Mouse (Mus musculus): ENCODE results near the gene Vezf1.

Vezf1 gene

DNA sequence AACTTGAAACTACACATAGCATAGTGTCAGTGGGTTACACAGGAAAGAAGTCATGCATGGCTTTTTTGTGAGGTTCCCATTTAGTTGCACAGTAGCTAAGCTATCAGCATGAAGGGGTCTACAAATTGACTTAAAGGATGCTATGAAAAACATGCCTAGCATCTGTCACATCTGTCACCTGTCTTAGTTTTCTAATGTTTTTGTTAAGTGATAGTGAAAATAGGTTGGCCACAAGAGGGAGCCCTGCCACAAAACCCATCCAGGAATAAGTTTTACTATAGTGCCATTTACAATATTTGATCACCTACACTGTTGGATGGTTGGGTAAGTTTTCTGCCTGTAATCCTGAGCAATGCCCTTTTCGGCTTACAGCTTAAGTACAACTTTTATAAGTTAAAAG is 13.5 kb upstream of the Vezf1 start:
- DNase-seq, result peak; percentile 51

DNA sequence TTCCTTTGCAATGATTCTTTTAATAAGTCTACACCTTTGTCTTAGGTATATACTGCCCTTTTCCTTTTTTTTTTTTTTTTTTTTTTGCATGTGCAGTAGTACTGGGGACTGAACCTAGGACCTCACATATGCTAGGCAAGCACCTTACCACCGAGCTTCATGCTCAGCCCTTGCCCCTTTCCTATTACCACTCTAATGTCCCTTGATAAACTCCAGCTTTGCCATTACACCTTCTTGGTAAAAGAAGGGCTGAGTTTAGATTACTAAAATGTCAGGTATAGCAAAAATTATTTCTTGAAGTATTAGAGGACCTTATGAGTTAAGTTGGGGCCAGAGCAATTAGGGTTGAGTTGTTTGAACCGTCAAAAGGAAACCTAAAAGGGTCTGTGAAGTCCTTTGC is 12.3 kb upstream of the Vezf1 start:
- DNase-seq, result no peak

DNA sequence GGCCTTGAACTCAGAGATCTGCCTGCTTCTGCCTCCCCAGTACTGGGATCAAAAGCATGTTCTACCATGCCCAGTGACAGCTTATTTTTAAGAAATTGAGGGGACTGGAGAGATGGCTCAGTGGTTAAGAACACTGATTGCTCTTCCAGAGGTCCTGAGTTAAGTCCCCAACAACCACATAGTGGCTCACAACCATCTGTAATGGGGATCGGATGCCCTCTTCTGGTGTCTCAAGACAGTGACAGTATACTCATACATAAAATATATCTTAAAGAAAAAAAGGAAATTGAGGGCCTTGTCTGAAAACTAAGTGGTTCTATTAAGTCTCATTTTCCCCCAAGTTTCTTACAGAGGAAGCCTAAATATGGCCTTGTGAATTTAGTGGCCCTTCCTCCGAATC is 10.3 kb upstream of the Vezf1 start:
- no peak for DNase-seq

DNA sequence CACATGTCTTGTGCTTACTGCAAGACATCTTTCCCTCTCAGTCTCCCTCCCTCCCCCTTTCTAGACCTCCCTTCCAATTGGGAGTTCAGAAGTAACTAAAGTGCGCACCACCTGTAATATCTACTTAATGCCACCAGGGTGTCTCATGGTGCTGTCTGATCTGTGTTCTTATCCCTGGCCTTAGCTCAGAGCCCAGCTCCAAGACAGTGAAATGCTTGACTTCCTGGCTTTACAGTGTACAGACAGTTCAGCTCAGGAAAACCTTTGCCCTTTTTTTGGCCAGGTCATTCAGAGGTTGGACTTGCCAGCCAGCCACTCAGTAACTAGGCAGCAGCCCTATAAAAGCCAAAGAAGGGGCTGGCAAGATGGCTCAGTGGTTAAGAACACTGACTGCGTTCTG is 8.9 kb upstream of the Vezf1 start:
- DNase-seq, result peak; percentile 46

DNA sequence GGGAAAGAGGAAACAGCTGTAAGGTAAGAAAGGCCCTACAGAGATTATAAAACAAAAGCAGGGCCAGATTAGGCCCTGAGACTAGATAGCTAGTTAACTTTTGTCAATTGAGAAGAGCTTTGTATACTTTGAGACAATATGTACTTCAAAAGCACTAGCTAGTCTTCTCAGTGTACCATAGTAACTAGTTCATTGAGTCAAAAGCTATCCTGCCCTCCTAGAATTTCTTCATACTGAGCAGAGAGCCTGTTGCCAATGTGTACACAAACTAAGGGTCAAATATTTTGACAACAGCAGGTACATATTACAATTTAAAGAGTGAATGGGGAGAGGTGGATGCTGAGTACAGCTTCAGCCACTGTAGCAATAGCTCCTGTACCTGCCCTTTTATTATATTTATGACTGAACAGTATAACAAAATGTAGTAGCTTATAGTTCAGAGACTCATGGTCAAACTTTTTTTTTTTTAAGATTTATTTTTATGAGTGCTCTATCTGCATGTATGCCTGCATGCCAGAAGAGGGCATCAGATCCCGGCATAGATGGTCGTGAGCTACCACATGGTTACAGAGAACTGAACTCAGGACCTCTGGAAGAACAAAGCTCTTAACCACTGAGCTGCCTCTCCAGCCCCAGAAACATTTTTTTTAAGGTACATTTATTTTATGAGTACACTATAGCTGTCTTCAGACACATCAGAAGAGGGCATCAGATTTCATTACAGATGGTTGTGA is 6.0 kb upstream of the Vezf1 start:
- no peak for DNase-seq

DNA sequence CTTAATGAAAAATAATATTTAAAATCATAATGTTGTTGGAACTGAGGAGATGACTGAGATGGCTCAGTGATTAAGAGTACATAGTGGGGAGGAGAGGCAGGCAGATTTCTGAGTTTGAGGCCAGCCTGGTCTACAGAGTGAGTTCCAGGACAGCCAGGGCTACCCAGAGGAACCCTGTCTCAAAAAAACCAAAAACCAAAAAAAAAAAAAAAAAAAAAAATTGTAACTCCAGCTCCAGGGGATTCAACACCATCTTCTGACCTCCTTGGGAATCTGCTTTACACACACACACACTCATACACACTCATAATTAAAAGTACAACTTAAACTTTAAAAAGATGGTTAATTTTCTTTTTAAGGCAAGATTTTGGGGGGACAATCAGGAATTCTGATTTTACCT is 2.3 kb upstream of the Vezf1 start:
- no peak for DNase-seq

DNA sequence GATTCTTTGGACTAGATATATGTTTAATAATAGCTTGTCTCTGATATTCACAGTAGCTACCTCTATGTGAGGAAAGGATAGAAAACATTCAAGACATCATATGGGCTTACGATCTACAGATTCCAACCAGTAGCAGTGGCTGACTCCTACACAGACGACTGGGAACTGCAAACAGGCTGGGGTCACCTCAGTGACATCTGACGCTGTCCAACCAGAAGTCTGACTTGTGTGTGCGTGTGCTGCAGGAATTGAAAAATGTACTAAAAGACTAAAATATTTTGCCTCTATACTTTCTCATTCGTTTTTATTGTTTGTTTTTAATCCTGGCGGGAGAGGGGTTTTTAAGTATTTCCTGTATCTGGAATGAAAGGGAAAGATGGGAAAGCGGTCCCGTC is 891 bp upstream of the Vezf1 start:
- DNase-seq, result no peak

DNA sequence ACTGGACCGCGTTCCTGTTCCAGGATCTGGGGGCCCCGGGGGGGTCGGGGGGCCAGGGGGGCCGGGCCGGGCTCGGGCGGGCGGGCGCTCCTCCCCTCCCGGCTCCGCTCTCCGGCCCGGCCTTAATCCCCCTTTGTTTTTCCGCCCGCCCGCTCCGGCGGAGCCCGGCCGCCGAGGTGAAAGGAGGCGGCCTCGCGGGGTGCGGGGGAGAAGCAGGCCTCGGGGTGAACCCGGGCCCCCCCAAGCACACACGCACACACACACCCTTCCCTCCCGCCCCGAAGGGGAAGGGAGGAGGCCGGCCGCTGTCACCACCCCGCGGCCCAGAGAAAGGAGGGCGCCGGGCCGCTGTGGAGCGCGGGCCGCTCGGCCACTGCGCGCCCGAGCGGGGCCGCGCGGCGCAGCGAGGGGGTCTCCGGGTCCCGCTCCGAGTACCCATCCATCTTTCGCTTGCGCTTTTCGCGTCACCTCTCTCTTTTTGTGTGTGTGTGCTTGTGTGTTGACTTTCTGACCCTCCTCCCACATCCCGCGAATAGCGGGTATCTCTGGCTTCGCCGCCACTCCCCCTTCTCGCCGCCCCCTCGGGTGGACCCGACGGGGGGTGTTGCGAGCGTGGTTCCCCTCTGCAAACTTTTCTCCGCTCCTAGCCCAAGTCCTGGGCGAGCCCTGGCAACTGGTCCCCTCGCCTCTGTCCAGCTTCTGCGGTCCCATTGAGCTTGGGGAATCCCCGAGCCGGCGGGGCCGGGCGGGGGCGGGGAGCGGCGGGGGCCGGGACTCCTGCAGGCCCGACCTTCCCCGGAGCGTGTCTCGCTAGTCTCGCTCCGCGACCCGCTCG is 549 bp downstream of the Vezf1 start:
- DNase-seq, result peak; percentile 54

DNA sequence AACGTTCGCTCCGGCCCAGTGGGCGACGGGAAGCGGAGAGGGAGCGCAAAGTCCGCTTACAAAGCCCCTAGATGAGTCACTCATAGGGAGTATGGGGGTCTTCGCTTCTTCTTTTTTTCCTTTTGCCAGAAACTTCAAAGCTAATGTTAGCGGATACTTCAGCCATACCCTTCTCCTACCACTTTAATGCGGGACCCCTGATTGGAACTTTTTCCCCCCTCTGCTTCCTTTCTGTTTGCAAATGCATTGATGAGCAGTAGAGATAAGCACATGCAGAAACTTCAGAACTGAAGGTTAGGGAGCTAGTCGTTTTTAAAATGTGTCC is 1.1 kb downstream of the Vezf1 start:
- no peak for DNase-seq

DNA sequence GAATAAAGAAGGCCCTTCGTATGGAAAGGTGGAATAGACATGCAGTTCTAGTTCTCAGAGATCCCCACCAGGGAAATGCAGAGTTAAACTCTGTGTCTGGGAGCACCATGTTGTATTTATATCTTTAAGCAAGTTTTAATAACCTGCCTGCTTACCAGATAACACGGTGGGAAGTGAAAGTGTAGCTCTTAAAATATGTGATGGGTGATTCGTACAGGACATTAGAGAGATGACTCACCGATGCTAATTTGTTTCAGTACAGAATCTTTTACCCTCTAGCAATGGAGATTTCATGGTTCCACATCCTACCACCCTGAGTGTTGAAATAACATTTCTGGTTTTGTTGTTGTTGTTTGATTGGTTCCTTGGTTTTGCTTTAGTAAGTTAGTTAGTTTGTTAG is 2.3 kb downstream of the Vezf1 start:
- DNase-seq, result no peak

DNA sequence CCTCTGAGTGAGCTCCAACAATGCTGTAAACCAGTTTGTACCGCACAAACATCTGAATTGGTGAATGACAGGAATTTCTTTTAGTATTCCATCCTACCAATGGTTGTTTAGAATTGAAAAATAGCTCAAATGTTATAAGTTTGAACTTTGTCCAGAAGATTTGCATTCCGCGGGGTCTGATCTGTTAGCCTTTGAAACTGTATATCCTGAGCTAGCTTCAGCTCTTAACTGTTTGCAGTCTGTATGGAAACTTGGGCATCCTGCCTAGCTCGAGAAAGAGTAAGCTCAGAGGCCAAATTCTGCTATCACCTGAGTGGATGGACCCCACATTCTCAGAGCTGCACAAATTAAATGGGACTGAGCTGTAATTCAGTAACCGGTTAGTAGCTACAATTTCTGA is 3.0 kb downstream of the Vezf1 start:
- DNase-seq, result no peak

DNA sequence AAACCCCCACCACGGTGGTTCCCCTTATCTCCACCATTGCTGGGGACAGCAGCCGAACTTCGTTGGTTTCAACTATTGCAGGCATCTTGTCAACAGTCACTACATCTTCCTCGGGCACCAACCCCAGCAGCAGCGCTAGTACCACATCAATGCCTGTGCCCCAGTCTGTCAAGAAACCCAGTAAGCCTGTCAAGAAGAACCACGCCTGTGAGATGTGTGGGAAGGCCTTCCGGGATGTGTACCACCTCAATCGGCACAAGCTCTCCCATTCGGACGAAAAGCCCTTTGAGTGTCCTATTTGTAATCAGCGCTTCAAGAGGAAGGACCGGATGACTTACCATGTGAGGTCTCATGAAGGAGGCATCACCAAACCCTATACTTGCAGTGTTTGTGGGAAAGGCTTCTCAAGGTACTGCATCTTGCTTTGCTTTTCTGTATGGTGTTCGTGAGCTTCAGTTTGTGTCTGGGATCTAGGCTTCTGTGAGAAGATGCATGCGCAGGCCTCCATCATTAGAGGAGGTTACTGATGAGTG is 5.3 kb downstream of the Vezf1 start:
- no peak for DNase-seq

DNA sequence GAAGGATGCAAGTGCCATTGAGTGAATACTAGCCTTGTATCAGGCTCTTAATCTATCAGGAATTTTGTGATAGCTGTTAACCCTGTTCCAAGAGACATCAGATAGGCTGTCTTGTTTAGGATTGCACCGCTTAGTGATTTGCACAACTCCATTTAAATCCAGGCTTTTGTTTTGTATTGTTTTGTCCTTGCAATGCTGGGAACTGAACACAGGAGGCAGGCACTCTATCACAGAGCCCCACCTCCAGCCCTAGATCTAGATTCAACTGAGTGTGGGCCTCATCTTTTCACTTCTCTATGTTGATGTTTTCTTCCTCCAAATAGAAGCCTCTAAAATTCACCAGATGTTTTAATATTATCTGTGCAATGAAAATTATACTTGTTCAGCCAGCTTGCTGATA is 7.6 kb downstream of the Vezf1 start:
- no peak for DNase-seq

DNA sequence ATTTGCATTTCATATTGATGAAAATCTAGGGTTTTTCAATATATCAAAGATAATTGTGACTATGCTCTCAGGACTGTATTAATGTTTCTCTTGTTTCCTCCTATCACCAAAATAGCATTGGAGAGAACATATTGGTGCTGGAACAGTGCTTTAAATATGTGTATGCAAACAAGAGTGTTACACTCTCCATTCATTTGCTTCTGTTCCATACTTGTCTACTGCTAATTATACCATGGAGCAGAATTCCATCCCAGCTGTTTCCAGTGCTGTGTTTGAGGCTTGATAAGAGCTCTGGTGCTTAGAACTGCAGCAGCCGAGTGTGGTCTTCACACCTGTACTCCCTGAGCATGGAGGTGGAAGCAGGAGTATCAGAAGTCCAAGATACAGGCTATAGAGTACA is 8.3 kb downstream of the Vezf1 start:
- DNase-seq, result no peak

DNA sequence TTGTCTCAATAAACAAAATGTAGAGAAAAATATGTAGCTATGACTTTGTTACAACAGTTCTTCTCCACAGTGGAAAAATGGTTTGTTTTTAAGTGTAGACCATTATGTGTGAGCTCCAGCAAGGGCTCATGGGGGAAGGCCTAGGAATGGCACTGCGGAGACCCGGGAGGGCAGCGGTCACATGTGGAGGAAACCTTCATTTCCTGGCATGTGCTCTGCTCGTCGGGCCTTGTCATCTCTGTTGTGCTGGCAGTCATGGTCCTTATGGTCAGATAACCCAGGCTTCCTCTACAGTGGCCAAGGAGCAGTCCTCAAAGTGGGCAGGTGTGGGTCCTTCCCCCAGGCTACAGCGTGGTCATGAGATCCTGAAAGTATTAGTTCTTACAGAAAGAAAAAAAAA is 15.6 kb downstream of the Vezf1 start:
- no peak for DNase-seq

DNA sequence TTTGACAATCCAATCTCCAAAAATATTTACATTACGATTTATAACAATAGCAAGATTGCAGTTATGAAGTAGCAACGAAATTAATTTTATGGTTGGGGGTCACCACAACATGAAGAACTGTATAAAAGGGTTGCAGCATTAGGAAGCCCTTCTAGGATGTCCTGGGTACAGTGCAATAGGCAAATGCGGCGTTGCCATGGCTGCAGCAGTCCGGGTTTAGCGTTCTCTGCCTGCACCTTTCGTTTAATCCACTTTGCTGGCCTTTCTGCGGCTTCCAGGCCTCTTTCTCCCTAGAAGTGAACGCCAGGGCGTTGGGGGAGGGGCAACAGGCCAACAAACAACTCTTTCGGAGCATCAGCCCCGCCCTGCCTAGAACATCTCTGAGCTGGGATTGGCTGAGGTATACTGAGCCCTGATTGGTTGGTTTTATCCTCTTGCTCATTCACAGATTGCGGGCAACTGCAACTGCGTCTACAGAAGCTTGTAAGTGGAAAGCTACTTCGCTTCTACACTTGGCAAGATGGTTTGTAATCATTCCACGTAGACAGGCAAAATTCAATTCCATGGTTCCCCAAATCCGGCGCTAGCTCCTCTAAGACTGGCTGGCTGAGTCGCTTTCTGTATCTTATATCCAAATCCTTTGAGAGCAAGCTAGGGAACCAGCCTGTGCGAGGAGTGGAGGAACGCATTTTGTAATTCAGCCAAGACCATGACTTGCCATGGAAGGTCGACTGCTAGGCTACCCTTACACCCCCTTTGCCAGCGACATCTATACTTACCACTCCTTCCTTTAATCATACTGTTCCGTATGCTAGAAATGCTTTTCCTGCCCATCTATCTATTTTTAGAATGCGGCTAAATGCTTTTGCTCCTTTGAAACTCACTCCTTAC is 18.9 kb downstream of the Vezf1 start:
- DNase-seq, result peak; percentile 93

DNA sequence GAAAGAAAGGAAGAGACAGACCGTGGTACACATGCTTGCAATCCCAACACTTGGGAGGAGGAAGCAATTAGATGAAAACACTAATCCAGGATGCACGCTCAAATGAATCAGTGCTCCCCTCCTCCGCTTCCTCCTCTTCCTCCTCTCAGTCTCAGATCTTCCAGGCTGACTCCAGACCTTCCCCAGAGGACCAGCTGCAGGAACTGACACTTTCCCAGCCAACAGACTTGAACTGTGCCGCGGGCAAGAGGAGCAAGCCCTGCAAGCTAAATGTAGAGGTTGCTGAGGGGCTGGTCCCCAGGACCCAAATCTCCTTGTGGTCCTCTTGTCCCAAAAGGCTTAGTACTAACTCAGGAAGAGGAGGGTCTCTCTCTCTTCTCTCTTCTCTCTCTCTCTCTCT is 21.1 kb downstream of the Vezf1 start:
- no peak for DNase-seq

DNA sequence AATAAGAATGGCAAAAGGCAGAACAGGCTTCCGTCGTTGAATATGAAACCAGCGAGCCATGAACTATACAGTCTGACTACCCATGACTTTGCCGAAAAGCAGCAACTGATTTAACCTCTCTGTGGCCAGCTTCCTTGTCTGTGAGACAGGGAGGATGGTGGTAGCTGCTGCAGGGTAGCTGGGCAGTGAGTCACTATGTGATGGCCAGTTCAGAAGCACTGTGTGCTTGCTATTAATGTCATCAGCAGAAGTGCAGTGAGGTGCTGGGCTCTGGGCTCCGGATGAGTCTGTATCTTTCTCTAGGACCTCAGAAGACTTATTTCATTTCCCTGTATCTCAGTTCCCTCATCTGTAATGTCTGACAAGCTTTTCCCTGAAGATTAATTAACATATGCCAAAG is 22.2 kb downstream of the Vezf1 start:
- no peak for DNase-seq

DNA sequence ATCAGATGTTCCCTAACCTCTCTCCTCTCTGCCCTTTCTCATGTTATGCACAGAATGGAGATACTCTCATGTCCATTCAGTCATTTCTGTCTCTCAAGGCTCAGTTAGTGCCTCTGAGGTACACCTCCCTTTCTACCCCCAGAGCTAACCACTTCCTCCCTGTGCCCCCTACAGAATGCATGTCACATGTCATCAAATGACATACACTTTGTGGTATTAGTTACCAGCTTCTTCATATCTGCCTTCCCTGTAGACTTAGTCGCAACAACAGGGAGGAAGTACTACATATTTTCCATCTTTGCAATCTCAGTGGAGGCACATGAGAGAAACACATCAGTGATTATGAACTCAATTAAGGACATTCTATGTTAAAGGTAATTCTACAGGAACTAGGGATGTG is 23.9 kb downstream of the Vezf1 start:
- DNase-seq, result no peak

DNA sequence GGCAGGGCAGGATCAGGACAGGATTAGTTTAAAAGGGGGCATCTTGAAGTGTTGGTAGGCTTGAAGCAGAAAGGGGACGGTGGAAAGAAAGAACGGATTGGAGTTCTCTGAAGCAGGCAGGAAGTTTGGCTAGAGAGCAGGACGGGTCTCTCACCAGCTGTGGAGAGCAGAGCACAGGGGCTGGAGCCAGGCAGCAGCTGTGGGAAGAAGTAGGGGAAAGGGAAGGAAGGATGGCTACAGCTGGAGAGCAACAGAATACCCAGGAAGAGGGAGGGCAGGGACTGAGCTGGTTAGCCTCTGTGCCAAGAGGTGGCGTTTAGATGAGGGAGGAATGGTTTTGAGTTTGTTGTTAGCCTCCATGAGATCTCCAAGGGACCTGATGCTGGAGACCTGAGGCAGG is 29.1 kb downstream of the Vezf1 start:
- DNase-seq, result no peak

DNA sequence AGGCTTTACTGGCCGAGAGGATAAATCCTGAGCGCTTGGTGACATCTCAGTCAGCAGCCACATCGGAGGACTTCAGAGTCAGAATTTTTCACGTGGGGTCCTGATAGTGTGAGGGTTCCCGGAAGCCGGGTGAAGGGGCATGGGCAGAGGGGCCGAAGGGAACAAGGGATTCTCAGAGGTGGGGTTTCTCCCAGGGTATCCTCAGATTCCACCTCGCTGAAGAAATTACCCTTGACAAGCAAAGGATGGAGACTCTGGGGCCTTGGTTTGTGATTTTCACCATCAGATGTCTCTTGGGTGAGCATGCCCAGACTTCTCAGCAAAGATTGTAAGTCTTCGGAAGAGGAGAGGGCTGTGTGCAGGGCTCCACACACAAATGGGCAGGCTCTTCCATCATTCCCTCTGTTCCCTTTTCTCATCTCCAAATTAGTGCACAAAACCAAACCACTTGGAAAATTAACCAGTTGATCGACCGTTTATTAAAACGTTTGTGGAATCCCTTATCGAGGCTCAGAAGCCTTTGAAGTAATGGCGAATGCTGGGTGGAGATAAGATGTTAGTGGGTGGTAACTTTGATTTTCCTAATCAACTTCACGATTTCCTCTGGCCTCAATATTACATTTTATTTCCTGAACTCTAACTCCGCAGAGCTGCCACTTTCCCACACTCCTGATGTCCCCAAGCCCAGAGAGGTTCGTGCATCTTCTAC is 30.1 kb downstream of the Vezf1 start, which contains the start of gene Cuedc1:
Gene Cuedc1, plus strand, starts transcription at position 38 of the 709 bp plus-strand sequence.
- no peak for DNase-seq

DNA sequence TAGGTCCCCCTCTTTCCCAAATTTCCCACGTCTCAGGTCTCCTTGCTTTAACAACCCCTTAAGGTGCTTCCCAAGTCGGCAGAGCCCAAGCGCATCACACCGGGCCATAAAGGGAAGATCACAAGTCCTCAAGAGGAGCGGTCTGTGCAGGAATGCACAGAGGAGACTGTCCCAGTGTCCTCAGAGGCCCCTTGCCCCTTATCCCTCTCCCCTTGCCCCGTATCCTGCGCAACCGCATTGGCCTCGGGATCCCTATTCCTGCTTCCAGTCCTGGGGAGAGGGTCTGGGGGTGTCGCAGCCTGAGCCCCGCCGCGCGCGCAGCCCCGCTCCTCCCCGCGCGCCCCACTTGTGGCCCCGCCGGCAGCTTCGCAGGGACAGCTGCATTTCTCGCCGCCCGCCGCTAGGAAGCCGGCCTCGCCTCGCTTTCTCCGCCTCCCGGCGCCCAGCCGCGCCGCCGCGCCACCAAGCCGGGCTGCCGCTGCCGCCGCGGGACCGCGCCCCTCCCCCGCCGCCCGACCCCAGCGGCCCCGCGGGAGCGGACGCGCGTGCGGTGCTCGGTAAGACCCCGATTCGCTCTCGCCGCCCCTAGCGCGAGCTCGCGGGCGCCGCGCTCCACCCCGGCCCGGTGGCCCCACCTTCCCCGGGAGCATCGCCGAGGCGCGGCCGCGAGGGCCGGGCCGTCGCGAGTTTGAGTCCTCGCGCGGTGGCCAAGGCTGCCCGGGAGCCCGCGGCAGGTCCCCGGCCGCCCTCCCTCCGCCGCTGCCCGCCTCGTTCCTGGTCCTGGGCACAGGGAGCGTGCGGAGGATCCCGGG is 30.9 kb downstream of the Vezf1 start:
- DNase-seq, result peak; percentile 77

Data from cerebellum, adult 8-10 months (tissue).